Mouse (Mus musculus) heart, embryonic 12.5 days (tissue): ENCODE data around the gene Hes3. TPM values are rescaled to one million over a fixed set of nuclear protein-coding genes. Genes with fewer than 3 reads are reported as not detected.

Experiments used
- ATAC-seq: fragments of 200-750 bp; cut with Nextera tagmentation; 2 replicates; pipeline ENCODE4 v1.8.0; 2017; ENCODE audit warnings: moderate TSS enrichment, moderate library complexity; ENCODE audit not compliant: insufficient number of reproducible peaks, low FRiP score
- H3K27ac ChIP-seq: fragments of 300-500 bp; sonication (generic); 2 replicates; pipeline ENCODE4 v1.5.1; 2016; ENCODE audit warnings: mild to moderate bottlenecking, moderate library complexity; ENCODE audit not compliant: poor library complexity, severe bottlenecking
- H3K27me3 ChIP-seq: fragments of 300-500 bp; sonication (generic); replicated peaks from 2 replicates; pipeline ENCODE4 v1.6.1; 2016; ENCODE audit warnings: mild to moderate bottlenecking, moderate library complexity
- H3K36me3 ChIP-seq: fragments of 300-500 bp; sonication (generic); 2 replicates; pipeline ENCODE4 v1.6.1; 2016; ENCODE audit warnings: mild to moderate bottlenecking, moderate library complexity
- H3K4me1 ChIP-seq: fragments of 300-500 bp; sonication (generic); replicated peaks from 2 replicates; pipeline ENCODE4 v1.6.1; 2016; ENCODE audit warnings: mild to moderate bottlenecking
- H3K4me2 ChIP-seq: fragments of 300-500 bp; sonication (generic); 2 replicates; pipeline ENCODE4 v1.6.1; 2016; ENCODE audit warnings: mild to moderate bottlenecking, moderate library complexity
- H3K4me3 ChIP-seq: fragments of 300-500 bp; sonication (generic); 2 replicates; pipeline ENCODE4 v1.5.1; 2016; ENCODE audit warnings: mild to moderate bottlenecking
- H3K9ac ChIP-seq: fragments of 300-500 bp; sonication (generic); 2 replicates; pipeline ENCODE4 v1.6.1; 2016; ENCODE audit warnings: mild to moderate bottlenecking, moderate library complexity
- H3K9me3 ChIP-seq: fragments of 300-500 bp; sonication (generic); replicated peaks from 2 replicates; pipeline ENCODE4 v1.6.1; 2016; ENCODE audit warnings: mild to moderate bottlenecking, moderate library complexity
- WGBS: fragments of 180-500 bp; shearing (Covaris S2); methylation state at CpG from one replicate; pipeline ENCODE4 v1.1.7; 2016; 5-methylcytosine and 5-hydroxymethylcytosine counted together
- polyA plus RNA-seq: library from polyadenylated mRNA; unstranded; fragments of >200 nt; fragmentation: Nextera tagmentation; extraction: Ambion mirVana; gene quantifications from 2 replicates; pipeline ENCODE4 v1.2.1, GENCODE M21; 2016

Hes3 gene
- polyA plus RNA-seq, 1 experiment from 2014 or later, result not detected

DNA sequence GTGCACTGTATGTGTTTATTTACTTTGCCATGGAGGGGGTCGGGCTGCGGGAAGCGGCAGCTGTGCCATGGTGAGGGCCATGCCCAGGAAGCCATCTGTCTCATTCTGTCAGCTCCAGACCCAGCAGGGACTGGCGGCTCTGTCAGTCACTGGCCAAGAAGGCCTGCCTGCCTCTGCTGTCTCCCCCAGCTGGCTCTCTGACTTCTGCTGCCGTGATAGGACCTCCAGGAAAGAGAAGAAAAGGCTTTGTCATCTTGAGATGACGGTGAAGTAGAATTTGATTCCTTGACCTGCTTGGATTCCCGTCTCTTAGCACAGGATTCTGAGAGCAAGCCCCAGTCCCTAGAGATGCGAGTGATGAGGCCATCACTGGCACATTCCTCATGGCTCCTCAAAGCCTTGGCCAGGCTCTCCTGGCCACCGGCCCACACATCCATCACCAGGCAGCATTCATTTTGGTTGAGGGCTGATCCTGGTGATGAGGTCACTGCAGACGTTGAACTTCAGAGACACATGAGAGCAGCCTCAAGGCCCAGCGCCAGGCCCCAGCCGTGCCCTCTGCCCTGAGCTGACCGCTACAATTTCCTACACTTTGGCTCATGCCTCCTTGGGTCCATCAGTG, 23.6 kb downstream of the Hes3 start:
- Histone ChIP-seq H3K27ac (no peak overlapping the region), H3K9me3 (no peaks in the 10 kb centered on the region), H3K4me1 (peaks cover 62% of the 10 kb centered on the region), H3K27me3 (no peaks in the 10 kb centered on the region), H3K36me3 (peaks cover 15% of the 10 kb centered on the region), H3K4me3 (no peak overlapping the region), H3K4me2 (no peak overlapping the region), H3K9ac (no peak overlapping the region)
- ATAC-seq, result no peak
- 67% methylated on average over 13 of the region's 13 CpGs for WGBS

DNA sequence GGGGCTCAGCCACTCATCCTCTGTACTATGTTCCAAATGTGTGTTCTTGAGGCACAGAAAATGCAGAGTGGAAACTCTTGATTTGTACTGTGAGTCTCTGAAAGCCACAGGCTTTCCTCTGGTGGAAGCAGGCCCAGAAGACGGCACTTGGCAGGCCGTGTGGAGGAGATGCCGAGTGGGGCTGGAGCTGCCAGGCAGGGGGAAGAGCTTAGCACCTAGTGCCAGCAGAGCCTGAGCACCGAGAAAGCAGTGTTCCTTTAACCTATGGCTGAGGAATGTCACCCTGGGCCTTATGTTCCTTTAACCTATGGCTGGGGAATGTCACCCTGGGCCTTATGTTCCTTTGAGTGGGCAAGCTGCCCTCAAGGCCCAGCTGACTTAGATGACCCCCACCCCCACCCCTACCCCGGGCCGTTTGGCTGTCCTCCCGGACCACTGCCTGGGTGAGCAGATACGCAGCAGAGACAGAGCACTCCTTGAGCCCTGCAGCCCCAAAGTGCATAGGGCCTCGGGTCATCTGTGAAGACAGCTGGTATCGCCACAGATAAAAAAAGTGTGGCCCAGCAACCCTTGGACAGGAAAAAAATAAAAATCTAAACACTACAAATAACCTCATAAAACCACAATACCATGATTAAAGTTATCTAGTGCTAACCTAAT, 25.1 kb downstream of the Hes3 start:
- Histone ChIP-seq H3K9ac (peak overlapping the region; percentile 29; the same call in 1 of the 2 replicates), H3K4me2 (no peak overlapping the region), H3K27ac (peak overlapping the region; percentile 12; the same call in 1 of the 2 replicates), H3K9me3 (no peaks in the 10 kb centered on the region), H3K4me3 (no peak overlapping the region), H3K36me3 (peaks cover 15% of the 10 kb centered on the region), H3K27me3 (no peaks in the 10 kb centered on the region), H3K4me1 (peaks cover 62% of the 10 kb centered on the region)
- ATAC-seq, result no peak
- 49% methylated on average over 10 of the region's 10 CpGs for WGBS

DNA sequence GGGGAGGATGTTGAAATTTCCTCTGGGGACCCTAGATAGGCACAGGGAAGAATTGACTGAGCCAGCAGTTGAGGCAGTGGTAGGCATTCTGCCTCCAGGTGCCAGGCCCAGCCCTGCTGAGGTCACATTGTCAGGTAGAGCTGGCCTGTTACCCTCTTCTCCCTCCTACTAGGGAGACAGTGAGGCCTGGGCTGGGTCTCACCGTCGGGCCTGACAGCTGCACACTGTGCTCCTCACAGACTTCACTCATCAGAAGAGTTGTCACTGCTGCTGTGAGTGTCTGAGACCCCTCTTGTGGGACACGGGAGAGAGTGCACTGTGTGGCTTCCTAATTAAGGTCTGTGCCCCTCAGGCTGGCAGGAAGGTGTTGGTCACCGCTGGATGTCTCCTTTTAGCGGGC, 25.7 kb downstream of the Hes3 start:
- no peaks in the 10 kb centered on the region for H3K9me3 ChIP-seq
- no peak for ATAC-seq
- no peak overlapping the region for H3K4me2 ChIP-seq
- 66% methylated on average over 5 of the region's 5 CpGs for WGBS
- no peak overlapping the region for H3K4me3 ChIP-seq
- 0 out of 2 replicates have a peak overlapping the region, but pooled peaks have one; percentile 29 for H3K9ac ChIP-seq
- no peaks in the 10 kb centered on the region for H3K27me3 ChIP-seq
- H3K4me1 ChIP-seq, result peaks cover 66% of the 10 kb centered on the region
- peaks cover 18% of the 10 kb centered on the region for H3K36me3 ChIP-seq
- H3K27ac ChIP-seq, result peak overlapping the region; percentile 12; the same call in 1 of the 2 replicates

DNA sequence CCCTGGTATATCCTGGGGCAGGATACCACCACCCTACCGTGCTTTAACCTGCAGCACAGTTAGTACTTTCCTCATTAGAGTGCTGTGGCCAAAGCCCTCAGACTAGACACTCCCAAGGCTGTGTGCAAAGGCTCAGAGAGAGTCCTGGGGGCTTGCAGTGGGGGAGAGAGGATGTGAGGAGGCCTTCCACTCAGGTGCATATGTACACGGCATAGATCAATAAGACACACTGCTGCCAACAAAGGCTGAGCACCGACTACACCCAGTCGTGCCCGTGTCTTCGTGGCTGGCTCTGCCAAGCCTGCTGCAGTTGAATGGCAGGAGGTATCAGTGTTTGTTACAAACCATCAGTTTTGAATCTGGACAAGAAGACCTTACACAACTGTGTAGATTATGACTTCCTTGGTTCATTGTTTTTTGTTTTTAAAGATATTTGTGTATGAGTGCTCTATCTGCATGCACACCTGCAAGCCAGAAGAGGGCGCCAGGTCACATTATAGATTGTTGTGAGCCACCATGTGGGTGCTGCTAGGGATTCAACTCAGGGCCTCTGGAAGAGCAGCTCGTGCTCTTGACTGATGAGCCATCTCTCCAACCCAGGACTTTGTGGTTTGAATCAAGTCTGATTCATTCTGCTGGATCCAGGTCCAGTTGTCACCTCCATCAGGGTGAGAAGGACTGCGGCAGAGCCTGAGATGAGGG, 26.4 kb downstream of the Hes3 start:
- Histone ChIP-seq H3K36me3 (peaks cover 23% of the 10 kb centered on the region), H3K4me3 (no peak overlapping the region), H3K9ac (no peak overlapping the region), H3K4me1 (peaks cover 62% of the 10 kb centered on the region), H3K27me3 (no peaks in the 10 kb centered on the region), H3K27ac (0 out of 2 replicates have a peak overlapping the region, but pooled peaks have one; percentile 5), H3K4me2 (no peak overlapping the region), H3K9me3 (no peaks in the 10 kb centered on the region)
- 92% methylated on average over 9 of the region's 9 CpGs for WGBS
- no peak for ATAC-seq

DNA sequence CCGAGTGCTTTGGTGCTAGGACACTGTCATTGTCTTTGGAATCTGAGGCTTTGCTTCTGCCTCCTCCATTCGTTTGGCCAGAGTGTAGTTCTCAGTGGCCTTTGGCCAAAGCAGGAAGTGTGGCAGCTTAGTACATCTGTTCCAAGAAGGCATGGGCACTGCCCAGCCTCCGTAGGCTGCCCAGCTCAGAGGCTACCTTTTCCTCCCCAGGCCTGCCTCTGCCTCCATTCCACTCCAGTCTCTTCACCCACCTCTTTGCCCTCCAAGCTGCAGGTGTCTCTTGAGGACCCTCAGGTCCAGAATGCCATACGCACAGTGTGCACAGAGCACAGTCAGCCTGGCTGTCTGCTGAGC, 27.3 kb downstream of the Hes3 start:
- 43% methylated on average over 4 of the region's 4 CpGs for WGBS
- Histone ChIP-seq H3K4me3 (no peak overlapping the region), H3K9me3 (no peaks in the 10 kb centered on the region), H3K4me1 (peaks cover 64% of the 10 kb centered on the region), H3K36me3 (peaks cover 23% of the 10 kb centered on the region), H3K9ac (peak overlapping the region; percentile 6; the same call in 1 of the 2 replicates), H3K27ac (peak overlapping the region; percentile 88), H3K4me2 (peak overlapping the region; percentile 1; the same call in 1 of the 2 replicates), H3K27me3 (no peaks in the 10 kb centered on the region)
- no peak for ATAC-seq

DNA sequence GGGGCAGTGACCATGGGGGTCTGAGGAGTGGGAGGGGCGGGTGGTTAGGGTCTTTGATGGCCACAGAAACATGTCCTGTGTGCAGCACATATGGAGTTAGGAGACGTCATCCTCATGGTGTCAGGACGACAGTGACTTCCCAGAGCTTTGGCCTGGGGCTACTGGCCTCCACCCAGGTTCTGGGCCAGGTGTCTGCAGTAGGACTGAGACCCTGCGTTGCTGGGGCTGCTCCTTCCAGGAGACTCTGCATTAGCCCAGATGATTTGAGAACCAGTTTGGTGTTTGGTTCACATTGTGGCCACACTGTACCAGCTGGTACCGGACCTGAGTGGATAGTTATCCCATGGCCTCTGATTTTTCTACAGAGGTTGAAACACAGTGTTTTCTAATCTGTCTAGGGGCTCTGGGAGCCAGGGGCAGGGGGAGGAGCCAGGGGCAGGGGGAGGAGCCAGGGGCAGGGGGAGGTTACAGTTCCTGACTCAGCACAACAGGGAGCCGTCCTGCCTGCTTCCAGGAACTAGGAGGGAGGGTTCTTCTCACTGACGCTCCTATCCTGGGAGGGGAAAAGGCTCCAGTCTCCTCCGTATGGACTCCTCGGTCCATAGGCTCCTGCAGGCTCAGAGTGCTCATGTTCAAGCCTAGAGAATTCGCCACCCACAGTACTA, 27.8 kb downstream of the Hes3 start:
- H3K4me3 ChIP-seq, result no peak overlapping the region
- H3K4me1 ChIP-seq, result peaks cover 69% of the 10 kb centered on the region
- H3K9ac ChIP-seq, result peak overlapping the region; percentile 6; the same call in 1 of the 2 replicates
- peak; percentile 81 for ATAC-seq
- H3K27me3 ChIP-seq, result no peaks in the 10 kb centered on the region
- WGBS, result 30% methylated on average over 10 of the region's 10 CpGs
- peak overlapping the region; percentile 1; the same call in 1 of the 2 replicates for H3K4me2 ChIP-seq
- no peaks in the 10 kb centered on the region for H3K9me3 ChIP-seq
- H3K36me3 ChIP-seq, result peaks cover 23% of the 10 kb centered on the region
- H3K27ac ChIP-seq, result peak overlapping the region; percentile 88

DNA sequence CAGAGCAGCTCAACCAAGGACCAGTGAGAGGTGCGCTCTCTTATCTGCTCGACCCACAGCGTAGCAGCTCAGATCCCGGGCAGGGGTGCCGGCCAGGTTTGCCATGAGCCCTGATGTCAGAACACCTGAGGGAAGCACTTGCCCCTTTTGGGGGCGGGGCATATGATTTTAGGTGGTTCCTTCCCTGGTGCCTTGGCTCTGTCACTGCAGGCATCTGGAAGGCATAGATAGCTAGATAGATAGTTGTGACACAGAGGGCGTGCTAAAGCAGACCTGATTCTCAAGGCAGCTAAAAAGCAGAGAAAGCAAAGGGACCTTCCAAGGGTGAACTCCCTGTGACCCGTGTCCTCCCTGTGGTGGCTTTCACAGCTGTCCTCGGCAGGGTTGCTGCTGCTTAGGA, 28.4 kb downstream of the Hes3 start:
- H3K4me1 ChIP-seq, result peaks cover 75% of the 10 kb centered on the region
- WGBS, result 40% methylated on average over 9 of the region's 9 CpGs
- H3K9ac ChIP-seq, result no peak overlapping the region
- peak overlapping the region; percentile 88 for H3K27ac ChIP-seq
- peaks cover 20% of the 10 kb centered on the region for H3K36me3 ChIP-seq
- no peaks in the 10 kb centered on the region for H3K27me3 ChIP-seq
- H3K4me2 ChIP-seq, result no peak overlapping the region
- no peak overlapping the region for H3K4me3 ChIP-seq
- no peak for ATAC-seq
- H3K9me3 ChIP-seq, result no peaks in the 10 kb centered on the region

DNA sequence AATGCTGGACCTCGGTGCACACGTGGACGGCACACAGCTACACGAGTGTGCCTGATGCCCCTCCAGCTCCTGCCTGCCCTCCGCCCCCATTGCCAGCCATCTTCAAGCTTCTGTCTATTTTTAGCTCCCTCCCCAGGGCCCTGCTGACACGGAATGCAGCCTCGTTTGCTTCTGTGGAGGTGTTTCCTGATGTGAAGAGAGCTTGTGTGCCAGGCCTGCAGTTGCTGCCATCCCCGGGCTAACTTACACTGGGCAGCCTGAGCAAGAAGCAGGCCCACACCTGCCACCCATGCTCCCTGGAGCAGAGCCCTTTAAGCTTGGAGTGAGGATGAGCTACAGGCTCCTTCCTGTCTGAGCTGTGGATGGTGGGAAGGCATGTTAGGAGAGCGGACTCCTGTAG, 29.3 kb downstream of the Hes3 start:
- Histone ChIP-seq H3K4me3 (no peak overlapping the region), H3K9me3 (no peaks in the 10 kb centered on the region), H3K4me2 (peak overlapping the region; percentile 39), H3K27me3 (no peaks in the 10 kb centered on the region), H3K4me1 (peaks cover 79% of the 10 kb centered on the region), H3K36me3 (peaks cover 18% of the 10 kb centered on the region), H3K27ac (peak overlapping the region; percentile 88), H3K9ac (peak overlapping the region; percentile 15; the same call in 1 of the 2 replicates)
- 0 out of 2 replicates have a peak, but pooled peaks have one; percentile 13 for ATAC-seq
- 33% methylated on average over 9 of the region's 9 CpGs for WGBS

DNA sequence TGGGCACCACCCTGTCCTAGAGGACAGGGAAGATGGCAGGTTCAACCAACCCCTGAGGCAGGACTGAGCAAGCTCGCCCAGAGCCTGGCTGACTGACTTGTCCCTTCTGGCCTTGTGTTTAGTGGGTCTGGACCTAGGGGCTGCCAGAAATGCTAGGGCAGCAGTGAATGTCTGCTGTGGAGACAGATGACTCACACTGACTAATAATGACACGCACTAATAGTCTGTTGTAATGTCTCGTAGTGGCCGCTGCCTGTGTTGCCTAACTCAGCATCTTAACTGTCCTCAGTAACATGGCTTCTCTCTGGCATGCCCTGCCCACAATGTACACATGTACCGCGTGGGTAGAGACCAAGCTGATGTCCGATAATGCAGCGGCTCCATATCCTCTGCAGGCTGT, 31.0 kb downstream of the Hes3 start:
- Histone ChIP-seq H3K27me3 (no peaks in the 10 kb centered on the region), H3K4me3 (no peak overlapping the region), H3K9me3 (no peaks in the 10 kb centered on the region), H3K4me1 (peaks cover 85% of the 10 kb centered on the region), H3K9ac (no peak overlapping the region), H3K27ac (no peak overlapping the region), H3K36me3 (peaks cover 16% of the 10 kb centered on the region), H3K4me2 (no peak overlapping the region)
- no peak for ATAC-seq
- 90% methylated on average over 8 of the region's 8 CpGs for WGBS

DNA sequence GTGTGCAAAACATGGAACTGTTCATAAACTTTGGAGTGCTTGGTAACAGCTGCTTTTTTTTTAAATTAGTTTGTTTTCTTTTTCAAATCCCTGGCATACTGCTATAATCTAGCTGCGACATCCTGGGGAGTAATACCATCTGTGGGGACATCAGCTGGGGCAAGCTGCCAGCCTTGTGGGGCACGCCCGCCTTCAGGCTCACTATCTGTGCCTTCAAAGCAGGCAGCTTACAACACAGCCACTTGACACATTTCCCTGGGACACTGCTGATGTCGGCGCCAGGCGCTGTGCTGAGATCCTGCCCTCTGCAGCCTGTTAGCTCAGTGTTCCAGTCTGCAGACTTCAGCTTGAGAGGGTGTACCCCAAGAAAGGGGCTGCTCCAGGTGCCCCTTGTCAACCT, 34.4 kb downstream of the Hes3 start:
- no peak overlapping the region for H3K4me3 ChIP-seq
- peaks cover 87% of the 10 kb centered on the region for H3K4me1 ChIP-seq
- no peak overlapping the region; the same call in 1 of the 2 replicates for H3K9ac ChIP-seq
- 8% methylated on average over 6 of the region's 6 CpGs for WGBS
- peak overlapping the region; percentile 20; the same call in 1 of the 2 replicates for H3K4me2 ChIP-seq
- H3K27ac ChIP-seq, result peak overlapping the region; percentile 71
- peak; percentile 51; the same call in 1 of the 2 replicates for ATAC-seq
- no peaks in the 10 kb centered on the region for H3K9me3 ChIP-seq
- no peaks in the 10 kb centered on the region for H3K27me3 ChIP-seq
- H3K36me3 ChIP-seq, result 0 out of 2 replicates have a peak, but pooled peaks cover 8% of the 10 kb centered on the region
